Mouse (Mus musculus) lung, adult 2 months (tissue): ENCODE measurements at regions not wholly inside any gene's neighbourhood (a gene's known extent, or its start where the extent isn't known, plus 50 kb on each side); places are given as distances from the start of the nearest gene placed in this dataset.

ENCODE experiments used
- CTCF ChIP-seq: fragments of 200-500 bp; IDR thresholded peaks from 2 replicates; pipeline ENCODE4 v1.5.1; 2011; ENCODE audit warnings: mild to moderate bottlenecking, low read length, control low read depth; ENCODE audit not compliant: insufficient read depth
- POLR2A ChIP-seq: fragments of 200-500 bp; IDR thresholded peaks from 2 replicates; pipeline ENCODE4 v1.6.1; 2011; ENCODE audit warnings: low read depth, mild to moderate bottlenecking, control low read depth, low read length, borderline replicate concordance; ENCODE audit errors: extremely low read depth

GRCm38 (mm10) chr15:56069511-56069910 lies 1407.9 kb downstream of the Slc22a22 start:
- no peak for TF ChIP-seq CTCF
- no peak for TF ChIP-seq POLR2A
